Mouse (Mus musculus): ENCODE measurements at regions not wholly inside any gene's neighbourhood (a gene's known extent, or its start where the extent isn't known, plus 50 kb on each side); places are given as distances from the start of the nearest gene placed in this dataset.

DNA sequence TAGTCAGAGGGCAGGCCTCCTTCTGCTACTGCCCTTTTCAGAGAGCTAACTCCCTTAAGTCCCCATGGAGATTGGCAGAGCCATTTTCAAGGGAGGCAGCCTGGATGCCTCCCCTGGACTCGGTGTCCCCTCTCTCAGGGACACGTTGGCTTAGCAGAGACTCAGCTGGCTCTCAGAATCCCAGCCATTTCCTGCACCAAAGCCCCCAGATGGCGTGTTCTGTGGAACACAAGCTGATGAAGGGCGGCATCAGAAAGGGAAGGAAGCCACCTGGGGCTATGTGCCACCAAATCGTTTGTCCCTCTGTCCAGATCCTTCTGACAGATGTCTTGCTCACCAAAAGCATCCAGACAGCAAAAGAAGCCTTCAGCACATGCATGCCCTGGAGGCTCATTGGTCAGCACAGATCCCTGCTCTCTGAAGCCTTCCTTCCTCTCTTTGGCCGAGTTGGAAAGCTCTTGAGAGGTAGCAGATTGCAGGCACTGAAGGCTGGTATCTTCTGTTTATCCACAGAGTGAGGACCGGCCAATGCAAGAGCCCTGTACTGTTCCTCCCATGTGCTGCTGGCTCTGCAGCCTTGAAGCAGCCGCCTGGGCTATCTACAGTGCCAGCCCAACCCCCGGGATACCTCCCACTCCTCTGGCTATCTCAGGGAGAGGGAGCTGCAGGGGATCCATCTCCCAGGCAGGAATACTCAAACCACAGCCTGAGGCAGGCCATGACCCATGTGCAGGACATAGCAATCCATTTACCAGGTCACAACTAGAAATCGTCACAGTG, 325.4 kb upstream of the Prox1 start:
- no peak overlapping the region for H3K4me2 ChIP-seq (ENCODE audit: low read depth, low read length)
- WGBS (ENCODE audit: insufficient replicate concordance), result 40% methylated on average over 10 of the region's 10 CpGs
- no peak for TF ChIP-seq EP300 (IDR thresholded peaks at IDR 0.05; ENCODE audit: low read depth)
- TF ChIP-seq CTCF (IDR thresholded peaks at IDR 0.05; ENCODE audit: low read depth), result no peak

DNA sequence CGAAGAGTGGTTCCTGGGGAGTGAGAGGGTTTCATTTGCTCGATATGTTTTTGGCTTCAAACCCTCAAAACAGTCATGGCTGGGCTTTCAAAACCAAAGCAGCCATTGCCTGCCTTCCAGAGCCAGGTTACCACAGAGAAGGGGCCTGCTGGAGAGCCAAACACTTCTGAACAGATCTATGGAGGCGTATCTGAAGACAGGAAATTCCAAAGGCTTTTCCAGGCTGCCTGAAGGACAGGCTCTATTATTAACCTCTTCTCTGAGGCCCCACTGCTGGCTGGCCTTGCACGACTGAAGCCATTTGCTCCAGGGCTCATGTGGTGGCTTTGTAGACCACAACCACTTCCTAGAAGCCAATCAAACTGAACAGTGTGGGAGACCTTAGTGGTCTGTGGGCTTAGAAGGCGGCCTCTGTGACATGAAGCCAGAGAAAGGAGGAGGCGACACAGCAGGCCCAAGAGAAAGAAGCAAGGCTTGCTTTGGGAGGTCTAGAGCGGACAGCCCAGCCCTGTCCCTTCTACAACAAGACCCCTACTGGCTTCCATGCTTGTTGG, 316.1 kb upstream of the Prox1 start:
- no peaks in the 10 kb centered on the region for H3K27me3 ChIP-seq (ENCODE audit: insufficient read depth, low read length)
- ATAC-seq (no peak), DNase-seq (no peak)
- no peak overlapping the region for H3K4me2 ChIP-seq (ENCODE audit: low read depth, low read length)
- no peak overlapping the region for H3K27ac ChIP-seq (ENCODE audit: low read depth)
- TF ChIP-seq CTCF (IDR thresholded peaks at IDR 0.05; ENCODE audit: low read depth) (no peak), EP300 (IDR thresholded peaks at IDR 0.05; ENCODE audit: low read depth) (no peak)
- no peak overlapping the region for H3K4me3 ChIP-seq (ENCODE audit: low read depth, low read length)
- H3K36me3 ChIP-seq (replicated peaks; ENCODE audit: insufficient read depth, low read length), result no peaks in the 10 kb centered on the region
- no peaks in the 10 kb centered on the region for H3K4me1 ChIP-seq (ENCODE audit: insufficient read depth)
- 35% methylated on average over 7 of the region's 7 CpGs for WGBS (ENCODE audit: insufficient replicate concordance)
- no peak overlapping the region for H3K9ac ChIP-seq (replicated peaks)
- no peaks in the 10 kb centered on the region for H3K9me3 ChIP-seq (ENCODE audit: low read length)

More for the DNA sequence above, 325.4 kb upstream of the Prox1 start:
- Histone ChIP-seq H3K9me3 (ENCODE audit: low read length) (no peaks in the 10 kb centered on the region), H3K4me3 (ENCODE audit: low read depth, low read length) (no peak overlapping the region), H3K27me3 (ENCODE audit: insufficient read depth, low read length) (no peaks in the 10 kb centered on the region), H3K4me1 (ENCODE audit: insufficient read depth) (no peaks in the 10 kb centered on the region), H3K27ac (ENCODE audit: low read depth) (no peak overlapping the region), H3K36me3 (replicated peaks; ENCODE audit: insufficient read depth, low read length) (no peaks in the 10 kb centered on the region), H3K9ac (replicated peaks) (no peak overlapping the region)
- no peak for DNase-seq
- no peak for ATAC-seq

GRCm38 (mm10) chr1:190483366-190483765, 312.9 kb upstream of the Prox1 start:
- 77% methylated on average over 13 of the region's 13 CpGs for whole genome bisulfite sequencing (ENCODE audit: insufficient replicate concordance)
- Histone ChIP-seq H3K27me3 (ENCODE audit: insufficient read depth, low read length) (no peaks in the 10 kb centered on the region), H3K4me3 (ENCODE audit: low read depth, low read length) (no peak overlapping the region), H3K36me3 (replicated peaks; ENCODE audit: insufficient read depth, low read length) (no peaks in the 10 kb centered on the region), H3K9me3 (ENCODE audit: low read length) (no peaks in the 10 kb centered on the region), H3K4me1 (ENCODE audit: insufficient read depth) (no peaks in the 10 kb centered on the region), H3K4me2 (ENCODE audit: low read depth, low read length) (no peak overlapping the region), H3K9ac (replicated peaks) (no peak overlapping the region), H3K27ac (ENCODE audit: low read depth) (no peak overlapping the region)
- TF ChIP-seq CTCF (IDR thresholded peaks at IDR 0.05; ENCODE audit: low read depth), result no peak
- TF ChIP-seq EP300 (IDR thresholded peaks at IDR 0.05; ENCODE audit: low read depth), result no peak
- ATAC-seq (no peak), DNase-seq (no peak)

- Histone ChIP-seq H3K4me3 (ENCODE audit: low read depth, low read length) (no peak overlapping the region), H3K9me3 (ENCODE audit: low read length) (no peaks in the 10 kb centered on the region), H3K36me3 (replicated peaks; ENCODE audit: insufficient read depth, low read length) (no peaks in the 10 kb centered on the region), H3K9ac (replicated peaks) (no peak overlapping the region), H3K27me3 (ENCODE audit: insufficient read depth, low read length) (no peaks in the 10 kb centered on the region), H3K27ac (ENCODE audit: low read depth) (no peak overlapping the region), H3K4me1 (ENCODE audit: insufficient read depth) (no peaks in the 10 kb centered on the region), H3K4me2 (ENCODE audit: low read depth, low read length) (no peak overlapping the region)
- 68% methylated on average over 11 of the region's 11 CpGs for WGBS (ENCODE audit: insufficient replicate concordance)
- ATAC-seq (no peak), DNase-seq (no peak)
- TF ChIP-seq CTCF (IDR thresholded peaks at IDR 0.05; ENCODE audit: low read depth) (no peak), EP300 (IDR thresholded peaks at IDR 0.05; ENCODE audit: low read depth) (no peak)
Measured at GRCm38 (mm10) chr1:190481071-190481470, 310.6 kb upstream of the Prox1 start.

DNA sequence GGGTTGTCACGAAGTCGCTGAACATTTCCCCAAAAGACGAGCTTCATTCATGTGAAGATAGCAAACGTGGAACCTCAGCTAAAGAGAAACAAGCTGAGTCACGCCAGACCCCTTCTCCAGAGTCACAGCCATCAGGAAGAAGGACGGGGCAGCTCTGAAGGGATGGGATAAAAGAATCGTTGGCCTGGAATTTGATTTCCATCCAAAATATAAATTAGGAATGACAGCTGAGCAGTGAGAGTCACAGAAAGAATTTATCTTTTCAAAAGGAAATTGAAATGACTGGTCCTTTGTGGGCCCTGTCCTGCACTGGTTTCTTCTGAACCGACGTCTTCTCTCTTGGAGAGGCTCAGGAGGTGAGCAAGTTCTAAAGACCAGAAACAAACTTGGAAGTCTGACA, 310.1 kb upstream of the Prox1 start:
- DNase-seq, result no peak
- Histone ChIP-seq H3K36me3 (replicated peaks; ENCODE audit: insufficient read depth, low read length) (no peaks in the 10 kb centered on the region), H3K9me3 (ENCODE audit: low read length) (no peaks in the 10 kb centered on the region), H3K4me1 (ENCODE audit: insufficient read depth) (no peaks in the 10 kb centered on the region), H3K4me3 (ENCODE audit: low read depth, low read length) (no peak overlapping the region), H3K4me2 (ENCODE audit: low read depth, low read length) (no peak overlapping the region), H3K27ac (ENCODE audit: low read depth) (no peak overlapping the region), H3K9ac (replicated peaks) (no peak overlapping the region), H3K27me3 (ENCODE audit: insufficient read depth, low read length) (no peaks in the 10 kb centered on the region)
- TF ChIP-seq CTCF (IDR thresholded peaks at IDR 0.05; ENCODE audit: low read depth), result no peak
- no peak for TF ChIP-seq EP300 (IDR thresholded peaks at IDR 0.05; ENCODE audit: low read depth)
- 60% methylated on average over 9 of the region's 9 CpGs for WGBS (ENCODE audit: insufficient replicate concordance)
- no peak for ATAC-seq

DNA sequence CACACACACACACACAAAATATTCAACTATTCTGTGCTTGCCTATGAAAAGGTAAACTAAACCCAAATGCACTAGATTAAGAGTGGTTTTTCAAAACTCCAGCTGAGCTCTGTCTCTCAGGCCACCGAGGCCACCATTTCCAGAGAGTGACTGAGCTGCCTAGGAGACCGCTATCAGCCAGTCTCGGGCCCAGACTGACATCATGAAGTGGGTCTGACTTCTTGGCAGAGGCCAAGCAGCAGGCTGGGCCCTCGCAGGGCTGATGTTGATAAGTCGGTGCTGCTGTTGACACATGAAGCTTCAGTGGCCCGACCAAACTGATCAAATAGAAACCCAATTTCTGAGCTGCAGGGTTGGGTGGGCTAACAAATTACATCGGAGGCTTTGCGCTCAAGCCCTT, 302.2 kb upstream of the Prox1 start:
- WGBS (ENCODE audit: insufficient replicate concordance), result 60% methylated on average over 8 of the region's 8 CpGs
- TF ChIP-seq EP300 (IDR thresholded peaks at IDR 0.05; ENCODE audit: low read depth) (no peak), CTCF (IDR thresholded peaks at IDR 0.05; ENCODE audit: low read depth) (no peak)
- DNase-seq (no peak), ATAC-seq (no peak)
- H3K4me2 ChIP-seq (ENCODE audit: low read depth, low read length), result no peak overlapping the region
- no peak overlapping the region for H3K4me3 ChIP-seq (ENCODE audit: low read depth, low read length)
- no peak overlapping the region for H3K27ac ChIP-seq (ENCODE audit: low read depth)
- 0 out of 2 replicates have a peak, but pooled peaks cover 3% of the 10 kb centered on the region for H3K4me1 ChIP-seq (ENCODE audit: insufficient read depth)
- H3K9ac ChIP-seq (replicated peaks), result no peak overlapping the region
- H3K27me3 ChIP-seq (ENCODE audit: insufficient read depth, low read length), result no peaks in the 10 kb centered on the region
- H3K9me3 ChIP-seq (ENCODE audit: low read length), result no peaks in the 10 kb centered on the region
- no peaks in the 10 kb centered on the region for H3K36me3 ChIP-seq (replicated peaks; ENCODE audit: insufficient read depth, low read length)

All from liver, postnatal 0 days (tissue).